Mouse (Mus musculus): ENCODE results near the gene Sema6d. TPM values are rescaled to one million over a fixed set of nuclear protein-coding genes. Genes with fewer than 3 reads are reported as not detected.

Sema6d gene
- polyA plus RNA-seq, 2 experiments: 2.2 to 3.2 TPM

- no peak for TF ChIP-seq CTCF (IDR thresholded peaks at IDR 0.05; ENCODE audit: low read depth)
- no peak for TF ChIP-seq EP300 (IDR thresholded peaks at IDR 0.05; ENCODE audit: low read depth)
- Histone ChIP-seq H3K9me3 (ENCODE audit: control insufficient read depth, low read length) (no peaks in the 10 kb centered on the region), H3K27ac (no peak overlapping the region), H3K4me3 (ENCODE audit: insufficient read depth in 1 of 2, low read depth in 2 of 2, low read length in 2 of 2) (no peak overlapping the region), H3K4me2 (ENCODE audit: low read depth) (no peak overlapping the region), H3K27me3 (ENCODE audit: control insufficient read depth, insufficient read depth, low read length) (no peaks in the 10 kb centered on the region), H3K9ac (replicated peaks) (no peak overlapping the region), H3K36me3 (replicated peaks; ENCODE audit: control insufficient read depth, insufficient read depth, low read depth) (no peaks in the 10 kb centered on the region), H3K4me1 (replicated peaks; ENCODE audit: control insufficient read depth in 2 of 2, insufficient read depth in 2 of 2, low read length in 1 of 2) (no peaks in the 10 kb centered on the region)
- 43% methylated on average over 3 of the region's 3 CpGs for WGBS (ENCODE audit: insufficient replicate concordance)
- no peak for DNase-seq (ENCODE audit: low read depth in 3 of 3, low spot score in 3 of 3)
- no peak for ATAC-seq (ENCODE audit: insufficient read depth)
Observed at GRCm38 (mm10) chr2:124126853-124127252, 37.1 kb downstream of the Sema6d start.

- Histone ChIP-seq H3K4me2 (ENCODE audit: low read depth) (no peak overlapping the region), H3K4me3 (ENCODE audit: insufficient read depth in 1 of 2, low read depth in 2 of 2, low read length in 2 of 2) (no peak overlapping the region), H3K36me3 (replicated peaks; ENCODE audit: control insufficient read depth, insufficient read depth, low read depth) (no peaks in the 10 kb centered on the region), H3K9ac (replicated peaks) (no peak overlapping the region), H3K27ac (no peak overlapping the region), H3K9me3 (ENCODE audit: control insufficient read depth, low read length) (no peaks in the 10 kb centered on the region), H3K27me3 (ENCODE audit: control insufficient read depth, insufficient read depth, low read length) (no peaks in the 10 kb centered on the region), H3K4me1 (replicated peaks; ENCODE audit: control insufficient read depth in 2 of 2, insufficient read depth in 2 of 2, low read length in 1 of 2) (no peaks in the 10 kb centered on the region)
- 58% methylated on average over 2 of the region's 2 CpGs for WGBS (ENCODE audit: insufficient replicate concordance)
- ATAC-seq (ENCODE audit: insufficient read depth) (no peak), DNase-seq (ENCODE audit: low read depth in 3 of 3, low spot score in 3 of 3) (no peak)
- TF ChIP-seq EP300 (IDR thresholded peaks at IDR 0.05; ENCODE audit: low read depth) (no peak), CTCF (IDR thresholded peaks at IDR 0.05; ENCODE audit: low read depth) (no peak)
Observed at GRCm38 (mm10) chr2:124130876-124131275, 41.1 kb downstream of the Sema6d start.

GRCm38 (mm10) chr2:124141510-124142044, 51.8 kb downstream of the Sema6d start:
- Histone ChIP-seq H3K9me3 (ENCODE audit: control insufficient read depth, low read length) (no peaks in the 10 kb centered on the region), H3K9ac (replicated peaks) (no peak overlapping the region), H3K4me2 (ENCODE audit: low read depth) (no peak overlapping the region), H3K4me3 (ENCODE audit: insufficient read depth in 1 of 2, low read depth in 2 of 2, low read length in 2 of 2) (no peak overlapping the region), H3K36me3 (replicated peaks; ENCODE audit: control insufficient read depth, insufficient read depth, low read depth) (no peaks in the 10 kb centered on the region), H3K27me3 (ENCODE audit: control insufficient read depth, insufficient read depth, low read length) (no peaks in the 10 kb centered on the region), H3K27ac (no peak overlapping the region), H3K4me1 (replicated peaks; ENCODE audit: control insufficient read depth in 2 of 2, insufficient read depth in 2 of 2, low read length in 1 of 2) (no peaks in the 10 kb centered on the region)
- TF ChIP-seq CTCF (IDR thresholded peaks at IDR 0.05; ENCODE audit: low read depth): no peak
- TF ChIP-seq EP300 (IDR thresholded peaks at IDR 0.05; ENCODE audit: low read depth): no peak
- no peak for ATAC-seq (ENCODE audit: insufficient read depth)
- 31% methylated on average over 3 of the region's 3 CpGs for WGBS (ENCODE audit: insufficient replicate concordance)
- DNase-seq (ENCODE audit: low read depth in 3 of 3, low spot score in 3 of 3): no peak

GRCm38 (mm10) chr2:124145528-124145927, 55.8 kb downstream of the Sema6d start:
- TF ChIP-seq EP300 (IDR thresholded peaks at IDR 0.05; ENCODE audit: low read depth): no peak
- no peak for TF ChIP-seq CTCF (IDR thresholded peaks at IDR 0.05; ENCODE audit: low read depth)
- WGBS (ENCODE audit: insufficient replicate concordance): 20% methylated on average over 1 of the region's 1 CpGs
- H3K27me3 ChIP-seq (ENCODE audit: control insufficient read depth, insufficient read depth, low read length): no peaks in the 10 kb centered on the region
- no peak overlapping the region for H3K4me3 ChIP-seq (ENCODE audit: insufficient read depth in 1 of 2, low read depth in 2 of 2, low read length in 2 of 2)
- H3K27ac ChIP-seq: no peak overlapping the region
- H3K4me2 ChIP-seq (ENCODE audit: low read depth): no peak overlapping the region
- H3K4me1 ChIP-seq (replicated peaks; ENCODE audit: control insufficient read depth in 2 of 2, insufficient read depth in 2 of 2, low read length in 1 of 2): no peaks in the 10 kb centered on the region
- H3K9me3 ChIP-seq (ENCODE audit: control insufficient read depth, low read length): no peaks in the 10 kb centered on the region
- ATAC-seq (ENCODE audit: insufficient read depth): no peak
- DNase-seq (ENCODE audit: low read depth in 3 of 3, low spot score in 3 of 3): no peak
- no peaks in the 10 kb centered on the region for H3K36me3 ChIP-seq (replicated peaks; ENCODE audit: control insufficient read depth, insufficient read depth, low read depth)
- no peak overlapping the region for H3K9ac ChIP-seq (replicated peaks)

GRCm38 (mm10) chr2:124158158-124158557, 68.4 kb downstream of the Sema6d start:
- Histone ChIP-seq H3K4me3 (ENCODE audit: insufficient read depth in 1 of 2, low read depth in 2 of 2, low read length in 2 of 2) (no peak overlapping the region), H3K27ac (no peak overlapping the region), H3K27me3 (ENCODE audit: control insufficient read depth, insufficient read depth, low read length) (no peaks in the 10 kb centered on the region), H3K9me3 (ENCODE audit: control insufficient read depth, low read length) (no peaks in the 10 kb centered on the region), H3K4me1 (replicated peaks; ENCODE audit: control insufficient read depth in 2 of 2, insufficient read depth in 2 of 2, low read length in 1 of 2) (no peaks in the 10 kb centered on the region), H3K9ac (replicated peaks) (no peak overlapping the region), H3K36me3 (replicated peaks; ENCODE audit: control insufficient read depth, insufficient read depth, low read depth) (no peaks in the 10 kb centered on the region), H3K4me2 (ENCODE audit: low read depth) (no peak overlapping the region)
- 33% methylated on average over 1 of the region's 1 CpGs for WGBS (ENCODE audit: insufficient replicate concordance)
- no peak for ATAC-seq (ENCODE audit: insufficient read depth)
- TF ChIP-seq EP300 (IDR thresholded peaks at IDR 0.05; ENCODE audit: low read depth): no peak
- no peak for TF ChIP-seq CTCF (IDR thresholded peaks at IDR 0.05; ENCODE audit: low read depth)
- DNase-seq (ENCODE audit: low read depth in 3 of 3, low spot score in 3 of 3): no peak
